Mouse (Mus musculus) stomach, postnatal 0 days (tissue): Measurements from ENCODE around the gene Kremen2.

ENCODE experiments used
- CTCF ChIP-seq: IDR thresholded peaks from 2 replicates; pipeline ENCODE4 v1.5.1; 2016; ENCODE audit warnings: antibody characterized with exemption, low read depth, mild to moderate bottlenecking, moderate library complexity
- EP300 ChIP-seq: optimal IDR thresholded peaks from 2 replicates; pipeline ENCODE3; 2016; ENCODE audit warnings: antibody characterized with exemption

DNA sequence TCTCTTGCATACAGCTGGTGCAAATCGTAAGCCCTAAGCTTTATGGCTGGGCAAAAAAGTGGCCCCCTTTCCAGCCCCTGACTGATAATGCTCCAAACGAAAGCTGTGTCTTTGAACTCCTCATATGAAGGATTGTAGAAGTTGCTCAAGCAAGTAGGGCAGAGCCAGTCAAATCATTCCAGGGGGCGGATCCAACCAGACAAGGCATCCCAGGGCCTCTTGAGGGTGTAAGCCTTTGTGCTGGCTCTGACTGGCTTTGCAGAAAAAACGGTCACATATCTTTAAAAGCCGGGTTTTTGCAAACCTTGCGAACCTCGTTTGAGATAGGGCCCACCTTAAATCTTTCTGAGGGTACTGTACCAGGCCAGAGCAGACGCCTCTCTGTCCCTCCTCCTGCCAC, 1.6 kb downstream of the Kremen2 start:
- TF ChIP-seq CTCF (no peak), EP300 (no peak)
